Mouse (Mus musculus) kidney, embryonic 16.5 days (tissue): ENCODE measurements around the gene Dapk3. TPM values are rescaled to one million over a fixed set of nuclear protein-coding genes. Genes with fewer than 3 reads are reported as not detected.

Source experiments
- ATAC-seq: fragments of 200-750 bp; cut with Nextera tagmentation; 2 replicates; pipeline ENCODE4 v1.8.0; 2017; ENCODE audit warnings: moderate TSS enrichment; ENCODE audit not compliant: low FRiP score, low TSS enrichment
- H3K27ac ChIP-seq: fragments of 300-500 bp; sonication (generic); 2 replicates; pipeline ENCODE4 v1.5.1; 2014; ENCODE audit warnings: low read length
- H3K27me3 ChIP-seq: fragments of 300-500 bp; sonication (generic); 2 replicates; pipeline ENCODE4 v1.6.1; 2014; ENCODE audit warnings: low read length, control low read depth, mixed read lengths; ENCODE audit not compliant: insufficient read depth
- H3K36me3 ChIP-seq: fragments of 300-500 bp; sonication (generic); 2 replicates; pipeline ENCODE4 v1.6.1; 2014; ENCODE audit warnings: low read length, control low read depth, mixed read lengths; ENCODE audit not compliant: insufficient read depth
- H3K4me1 ChIP-seq: fragments of 300-500 bp; sonication (generic); 2 replicates; pipeline ENCODE4 v1.6.1; 2014; ENCODE audit warnings: low read length, control low read depth, mixed read lengths; ENCODE audit not compliant: insufficient read depth
- H3K4me2 ChIP-seq: fragments of 300-500 bp; sonication (generic); replicated peaks from 2 replicates; pipeline ENCODE4 v1.6.1; 2014; ENCODE audit warnings: low read depth, low read length
- H3K4me3 ChIP-seq: fragments of 300-500 bp; sonication (generic); 2 replicates; pipeline ENCODE4 v1.5.1; 2014; ENCODE audit warnings: mild to moderate bottlenecking, low read length
- H3K9ac ChIP-seq: fragments of 300-500 bp; sonication (generic); replicated peaks from 2 replicates; pipeline ENCODE4 v1.6.1; 2014; ENCODE audit warnings: low read length
- H3K9me3 ChIP-seq: fragments of 300-500 bp; sonication (generic); 2 replicates; pipeline ENCODE4 v1.6.1; 2016; ENCODE audit warnings: low read length, control low read depth
- whole genome bisulfite sequencing: fragments of 180-500 bp; shearing (Covaris S2); extraction: QIAGEN DNeasy Blood & Tissue Kit; methylation state at CpG from one replicate; pipeline ENCODE4 v1.1.7; 2014; 5-methylcytosine and 5-hydroxymethylcytosine counted together
- polyA plus RNA-seq: library from polyadenylated mRNA; unstranded; fragments of >200 nt; fragmentation: Nextera tagmentation; extraction: Ambion mirVana; gene quantifications from 2 replicates; pipeline ENCODE4 v1.2.1, GENCODE M21; 2015

Gene Dapk3
- 38.4 and 39.3 TPM in 2 replicates for polyA plus RNA-seq

GRCm38 (mm10) chr10:81182336-81183333 lies at the start of gene Dapk3:
Dapk3 (plus strand) TSS chr10:81183005.
- peak; percentile 95 for ATAC-seq

GRCm38 (mm10) chr10:81134181-81134587 lies 48.6 kb upstream of the Dapk3 start:
- Histone ChIP-seq H3K9me3 (no peaks in the 10 kb centered on the region), H3K27ac (0 out of 2 replicates have a peak overlapping the region, but pooled peaks have one; percentile 4), H3K9ac (0 out of 2 replicates have a peak overlapping the region, but pooled peaks have one; percentile 22), H3K36me3 (no peaks in the 10 kb centered on the region), H3K4me3 (0 out of 2 replicates have a peak overlapping the region, but pooled peaks have one; percentile 1), H3K4me2 (peak overlapping the region; percentile 86), H3K27me3 (no peaks in the 10 kb centered on the region; the same call in 1 of the 2 replicates), H3K4me1 (peaks cover 37% of the 10 kb centered on the region)
- 4% methylated on average over 16 of the region's 16 CpGs for WGBS
- ATAC-seq, result no peak

More at GRCm38 (mm10) chr10:81182336-81183333, at the start of gene Dapk3:
- Histone ChIP-seq H3K4me3 (peak within 1 kb of the TSS; percentile 71), H3K4me1 (peaks cover 33% of the 10 kb centered on the region), H3K36me3 (peaks cover 66% of the 10 kb centered on the region), H3K9me3 (no peaks in the 10 kb centered on the region), H3K27me3 (no peaks in the 10 kb centered on the region), H3K9ac (peak within 1 kb of the TSS; percentile 77), H3K4me2 (peak within 1 kb of the TSS; percentile 63), H3K27ac (peak within 1 kb of the TSS; percentile 86)
- 5% methylated on average over 53 of the region's 53 CpGs for WGBS

GRCm38 (mm10) chr10:81134966-81135681 lies 47.7 kb upstream of the Dapk3 start, which contains the start of gene Zbtb7a:
Zbtb7a (plus strand) TSS chr10:81135220.
- no peak for ATAC-seq

GRCm38 (mm10) chr10:81135831-81136705 lies 46.7 kb upstream of the Dapk3 start:
- Histone ChIP-seq H3K4me1 (peaks cover 47% of the 10 kb centered on the region), H3K36me3 (no peaks in the 10 kb centered on the region), H3K27ac (peak overlapping the region; percentile 96), H3K4me3 (peak overlapping the region; percentile 77), H3K4me2 (peak overlapping the region; percentile 86), H3K9ac (peak overlapping the region; percentile 97), H3K9me3 (no peaks in the 10 kb centered on the region), H3K27me3 (no peaks in the 10 kb centered on the region; the same call in 1 of the 2 replicates)
- peak; percentile 52 for ATAC-seq
- WGBS, result under 1% methylated on average over 84 of the region's 86 CpGs

More at GRCm38 (mm10) chr10:81134966-81135681, 47.7 kb upstream of the Dapk3 start, which contains the start of gene Zbtb7a:
- Histone ChIP-seq H3K9ac (peak within 1 kb of the TSS; percentile 97), H3K9me3 (no peaks in the 10 kb centered on the region), H3K4me3 (peak within 1 kb of the TSS; percentile 77), H3K27ac (peak within 1 kb of the TSS; percentile 96), H3K27me3 (no peaks in the 10 kb centered on the region; the same call in 1 of the 2 replicates), H3K4me1 (peaks cover 38% of the 10 kb centered on the region), H3K36me3 (no peaks in the 10 kb centered on the region), H3K4me2 (peak within 1 kb of the TSS; percentile 86)
- 2% methylated on average over 35 of the region's 41 CpGs for WGBS

GRCm38 (mm10) chr10:81136706-81137231 lies 46.0 kb upstream of the Dapk3 start:
- no peaks in the 10 kb centered on the region for H3K36me3 ChIP-seq
- WGBS, result under 1% methylated on average over 37 of the region's 50 CpGs
- H3K4me3 ChIP-seq, result peak overlapping the region; percentile 77
- H3K4me1 ChIP-seq, result peaks cover 54% of the 10 kb centered on the region
- peak overlapping the region; percentile 96 for H3K27ac ChIP-seq
- H3K4me2 ChIP-seq, result peak overlapping the region; percentile 86
- no peaks in the 10 kb centered on the region; the same call in 1 of the 2 replicates for H3K27me3 ChIP-seq
- H3K9ac ChIP-seq, result peak overlapping the region; percentile 97
- no peaks in the 10 kb centered on the region for H3K9me3 ChIP-seq
- peak; percentile 22 for ATAC-seq

GRCm38 (mm10) chr10:81137252-81138130 lies 45.3 kb upstream of the Dapk3 start:
- peak; percentile 92 for ATAC-seq
- H3K27me3 ChIP-seq, result no peaks in the 10 kb centered on the region; the same call in 1 of the 2 replicates
- peak overlapping the region; percentile 96 for H3K27ac ChIP-seq
- no peaks in the 10 kb centered on the region for H3K9me3 ChIP-seq
- H3K4me3 ChIP-seq, result peak overlapping the region; percentile 77
- peaks cover 57% of the 10 kb centered on the region for H3K4me1 ChIP-seq
- peak overlapping the region; percentile 89 for H3K4me2 ChIP-seq
- H3K36me3 ChIP-seq, result no peaks in the 10 kb centered on the region
- H3K9ac ChIP-seq, result peak overlapping the region; percentile 91
- under 1% methylated on average over 68 of the region's 89 CpGs for WGBS

GRCm38 (mm10) chr10:81138131-81138782 lies 44.5 kb upstream of the Dapk3 start:
- H3K27ac ChIP-seq, result peak overlapping the region; percentile 93
- peaks cover 57% of the 10 kb centered on the region for H3K4me1 ChIP-seq
- no peaks in the 10 kb centered on the region; the same call in 1 of the 2 replicates for H3K27me3 ChIP-seq
- no peak for ATAC-seq
- 0 out of 2 replicates have a peak, but pooled peaks cover 4% of the 10 kb centered on the region for H3K36me3 ChIP-seq
- H3K9ac ChIP-seq, result peak overlapping the region; percentile 91
- peak overlapping the region; percentile 89 for H3K4me2 ChIP-seq
- peak overlapping the region; percentile 77 for H3K4me3 ChIP-seq
- H3K9me3 ChIP-seq, result no peaks in the 10 kb centered on the region
- WGBS, result under 1% methylated on average over 18 of the region's 24 CpGs
